Mouse (Mus musculus): ENCODE measurements around the gene Cldn4.
A peak's percentile ranks its signal among the peaks of the same experiment; 100 is the strongest.

The Cldn4 gene

GRCm38 (mm10) chr5:134946857-134947255 is at the start of gene Cldn4:
Gene Cldn4 (minus strand): TSS chr5:134946934.
- DNase-seq (ENCODE audit: low spot score): peak; percentile 34

GRCm38 (mm10) chr5:134992566-134992965 is 45.8 kb upstream of the Cldn4 start:
- no peak for DNase-seq (ENCODE audit: low spot score)

GRCm38 (mm10) chr5:134989741-134990140 is 43.0 kb upstream of the Cldn4 start:
- no peak for DNase-seq (ENCODE audit: low spot score)

GRCm38 (mm10) chr5:134989166-134989565 is 42.4 kb upstream of the Cldn4 start:
- DNase-seq (ENCODE audit: low spot score): no peak

- DNase-seq (ENCODE audit: low spot score): no peak
These were observed 39.8 kb upstream of the Cldn4 start for GRCm38 (mm10) chr5:134986298-134987268.

- peak; percentile 51 for DNase-seq (ENCODE audit: low spot score)
These were observed 39.0 kb upstream of the Cldn4 start, which contains the start of gene Cldn3 for GRCm38 (mm10) chr5:134985633-134986297. Gene Cldn3 (plus strand): TSS chr5:134986214.

- no peak for DNase-seq (ENCODE audit: low spot score)
These were observed 37.0 kb upstream of the Cldn4 start for GRCm38 (mm10) chr5:134983771-134984170.

- no peak for DNase-seq (ENCODE audit: low spot score)
These were observed 36.4 kb upstream of the Cldn4 start for GRCm38 (mm10) chr5:134983111-134983510.

- no peak for DNase-seq (ENCODE audit: low spot score)
These were observed 34.4 kb upstream of the Cldn4 start for GRCm38 (mm10) chr5:134981149-134981548.

- no peak for DNase-seq (ENCODE audit: low spot score)
These were observed 31.1 kb upstream of the Cldn4 start for GRCm38 (mm10) chr5:134977837-134978236.

- no peak for DNase-seq (ENCODE audit: low spot score)
These were observed 30.0 kb upstream of the Cldn4 start for GRCm38 (mm10) chr5:134976577-134977250.

GRCm38 (mm10) chr5:134976164-134976563 is 29.4 kb upstream of the Cldn4 start:
- no peak for DNase-seq (ENCODE audit: low spot score)

- DNase-seq (ENCODE audit: low spot score): no peak
These were observed 28.2 kb upstream of the Cldn4 start for GRCm38 (mm10) chr5:134974921-134975320.

GRCm38 (mm10) chr5:134974294-134974693 is 27.6 kb upstream of the Cldn4 start:
- DNase-seq (ENCODE audit: low spot score): no peak

GRCm38 (mm10) chr5:134973526-134973925 is 26.8 kb upstream of the Cldn4 start:
- no peak for DNase-seq (ENCODE audit: low spot score)

- DNase-seq (ENCODE audit: low spot score): no peak
These were observed 26.3 kb upstream of the Cldn4 start for GRCm38 (mm10) chr5:134973081-134973480.

- DNase-seq (ENCODE audit: low spot score): no peak
These were observed 23.9 kb upstream of the Cldn4 start for GRCm38 (mm10) chr5:134970671-134971070.

GRCm38 (mm10) chr5:134967164-134967944 is 20.6 kb upstream of the Cldn4 start:
- no peak for DNase-seq (ENCODE audit: low spot score)

- no peak for DNase-seq (ENCODE audit: low spot score)
These were observed 19.4 kb upstream of the Cldn4 start for GRCm38 (mm10) chr5:134965852-134966821.

GRCm38 (mm10) chr5:134965473-134965851 is 18.7 kb upstream of the Cldn4 start:
- DNase-seq (ENCODE audit: low spot score): peak; percentile 60
